Mouse (Mus musculus) ES-E14 (cell line): ENCODE measurements around the gene Ceacam15. TPM values are rescaled to one million over a fixed set of nuclear protein-coding genes. Genes with fewer than 3 reads are reported as not detected.
"Not testable (repeated sequence)": the region's sequence is repeated elsewhere in the genome, so short reads cannot be mapped to it uniquely, and the experiment has no call there.

Source experiments
- DNase-seq: peaks from one replicate; pipeline ENCODE4 v3.0.0-alpha.2; 2013; ENCODE audit warnings: low read depth, low spot score
- H3K27ac ChIP-seq: 2 replicates; pipeline ENCODE4 v1.5.1; 2012; ENCODE audit warnings: low read depth, mild to moderate bottlenecking, low read length, moderate library complexity, mixed read lengths; ENCODE audit not compliant: poor library complexity, insufficient read depth, severe bottlenecking
- H3K36me3 ChIP-seq: 2 replicates; pipeline ENCODE4 v1.6.1; 2012; ENCODE audit warnings: mild to moderate bottlenecking, low read length, moderate library complexity, mixed read lengths; ENCODE audit not compliant: control insufficient read depth, poor library complexity, insufficient read depth, severe bottlenecking
- H3K4me1 ChIP-seq, 2 experiments: fragments of 150-350 bp in 1 of 2; sonication (generic) in 1 of 2; 2 replicates each; pipeline ENCODE4 v1.6.1; 2012; ENCODE audit warnings: low read length in 2 of 2, mild to moderate bottlenecking in 1 of 2, mixed read lengths in 1 of 2; ENCODE audit not compliant: control insufficient read depth in 2 of 2, insufficient read depth in 2 of 2, poor library complexity in 1 of 2
- H3K4me3 ChIP-seq, 2 experiments: fragments of 150-350 bp in 1 of 2; sonication (generic) in 1 of 2; 2 replicates each; pipeline ENCODE4 v1.5.1; 2012; ENCODE audit warnings: low read length in 2 of 2, low read depth in 1 of 2, mild to moderate bottlenecking in 1 of 2, mixed read lengths in 1 of 2; ENCODE audit not compliant: insufficient read depth in 1 of 2, poor library complexity in 1 of 2, severe bottlenecking in 1 of 2
- H3K9ac ChIP-seq: 2 replicates; pipeline ENCODE4 v1.6.1; 2012; ENCODE audit warnings: low read depth, mild to moderate bottlenecking, low read length, mixed read lengths; ENCODE audit not compliant: poor library complexity, insufficient read depth, severe bottlenecking
- H3K9me3 ChIP-seq: fragments of 150-350 bp; sonication (generic); 2 replicates; pipeline ENCODE4 v1.6.1; 2012; ENCODE audit warnings: low read depth, mild to moderate bottlenecking, low read length; ENCODE audit not compliant: control insufficient read depth, insufficient read depth
- CHD2 ChIP-seq: IDR thresholded peaks from 2 replicates; pipeline ENCODE4 v1.6.1; 2014; ENCODE audit warnings: mild to moderate bottlenecking, low read depth, low read length, inconsistent platforms
- HCFC1 ChIP-seq: IDR thresholded peaks from 2 replicates; pipeline ENCODE4 v1.6.1; 2012; ENCODE audit warnings: low read length, inconsistent platforms, borderline replicate concordance; ENCODE audit not compliant: insufficient read depth
- MAFK ChIP-seq: IDR thresholded peaks from 2 replicates; pipeline ENCODE4 v1.6.1; 2014; ENCODE audit warnings: mild to moderate bottlenecking, low read depth, low read length, inconsistent platforms; ENCODE audit not compliant: insufficient read depth
- ZC3H11A ChIP-seq: IDR thresholded peaks from 2 replicates; pipeline ENCODE4 v1.6.1; 2012; ENCODE audit warnings: low read depth, mild to moderate bottlenecking, inconsistent platforms, low read length, borderline replicate concordance
- ZNF384 ChIP-seq: IDR thresholded peaks from 2 replicates; pipeline ENCODE4 v1.6.1; 2012; ENCODE audit warnings: low read depth, low read length, inconsistent platforms
- in situ Hi-C, 2 experiments: fragments of 600-800 bp; cut with MboI; formaldehyde crosslinking; loops; one replicate each; pipeline ENCODE4 v1.15.1; 2025; ENCODE audit warnings: low sequenced_read_pairs in 2 of 2, inconsistent platforms in 1 of 2; ENCODE audit not compliant: unreplicated experiment in 2 of 2
- total RNA-seq: library from RNA; depleted of rRNA; stranded (reverse); fragments of 300-350 nt; gene quantifications from 2 replicates; pipeline ENCODE4 v1.2.3, GENCODE M21; 2012; rRNA removed

Ceacam15 gene
- total RNA-seq = not detected in 2 replicates

DNA sequence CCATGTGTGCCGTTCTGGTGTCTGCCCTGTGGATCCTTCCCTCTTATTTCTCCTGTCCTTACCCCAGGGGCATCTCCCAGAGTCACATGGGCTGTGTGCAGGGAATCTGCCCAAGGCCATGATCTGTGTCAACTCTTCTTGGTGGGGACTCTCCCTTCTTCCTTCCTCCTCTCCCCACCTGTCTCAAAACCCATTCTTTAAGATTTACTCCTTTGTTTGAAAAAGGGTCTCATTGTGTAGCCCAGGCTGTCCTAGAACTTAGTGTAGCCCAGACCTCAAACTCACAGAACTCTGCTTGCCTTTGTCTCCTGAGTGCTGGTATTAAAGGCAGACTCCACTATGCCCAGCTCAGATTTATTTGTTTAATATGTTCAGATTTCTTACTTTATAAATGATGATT is at the start of gene Ceacam15:
Ceacam15 (minus strand) TSS at position 101 of the 400 bp plus-strand sequence.
- no peak within 1 kb of the TSS for H3K9ac ChIP-seq
- no peak within 1 kb of the TSS for H3K27ac ChIP-seq
- H3K4me3 ChIP-seq = no peak within 1 kb of the TSS
- no peaks in the 10 kb centered on the region for H3K36me3 ChIP-seq
- DNase-seq = no peak
- in situ Hi-C loops = no loop called here
- TF ChIP-seq HCFC1 (no peak), CHD2 (no peak), ZNF384 (no peak), ZC3H11A (no peak), MAFK (no peak)
- H3K9me3 ChIP-seq = no peaks in the 10 kb centered on the region
- H3K4me1 ChIP-seq = no peaks in the 10 kb centered on the region

GRCm38 (mm10) chr7:16722490-16722889 is 47.0 kb upstream of the Ceacam15 start:
- H3K9me3 ChIP-seq, H3K27ac ChIP-seq, H3K4me1 ChIP-seq, H3K4me3 ChIP-seq, in situ Hi-C loops, H3K36me3 ChIP-seq, H3K9ac ChIP-seq, DNase-seq: not testable (repeated sequence)

DNA sequence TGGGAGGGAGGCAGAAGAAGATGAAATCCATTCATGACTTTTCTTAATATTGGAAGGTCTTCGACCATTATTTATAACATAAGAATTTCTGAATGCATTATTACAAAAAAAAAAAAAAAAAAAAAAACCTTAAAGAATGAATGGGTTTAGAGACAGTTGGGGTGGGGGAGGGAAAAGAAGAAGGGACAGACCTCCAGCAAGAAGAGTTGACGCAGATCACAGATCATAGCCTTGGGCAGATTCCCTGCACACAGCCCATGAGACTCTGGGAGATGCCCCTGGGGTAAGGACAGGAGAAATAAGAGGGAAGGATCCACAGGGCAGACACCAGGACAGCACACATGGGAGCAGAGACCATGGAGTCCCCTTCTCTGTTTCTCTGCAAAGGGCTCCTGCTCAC is 46.1 kb upstream of the Ceacam15 start, which contains the start of gene Ceacam9:
Ceacam9 (plus strand) TSS at position 301 of the 400 bp plus-strand sequence.
- no peaks in the 10 kb centered on the region for H3K36me3 ChIP-seq
- H3K4me1 ChIP-seq = peaks cover 0 to 5% of the 10 kb centered on the region in 2 experiments; a peak in 1 of 4 replicates
- TF ChIP-seq MAFK = no peak
- no peak for TF ChIP-seq HCFC1
- DNase-seq = no peak
- no peak within 1 kb of the TSS for H3K4me3 ChIP-seq
- H3K27ac ChIP-seq = no peak within 1 kb of the TSS
- in situ Hi-C loops = no loop called here
- H3K9me3 ChIP-seq = no peaks in the 10 kb centered on the region
- no peak within 1 kb of the TSS for H3K9ac ChIP-seq

DNA sequence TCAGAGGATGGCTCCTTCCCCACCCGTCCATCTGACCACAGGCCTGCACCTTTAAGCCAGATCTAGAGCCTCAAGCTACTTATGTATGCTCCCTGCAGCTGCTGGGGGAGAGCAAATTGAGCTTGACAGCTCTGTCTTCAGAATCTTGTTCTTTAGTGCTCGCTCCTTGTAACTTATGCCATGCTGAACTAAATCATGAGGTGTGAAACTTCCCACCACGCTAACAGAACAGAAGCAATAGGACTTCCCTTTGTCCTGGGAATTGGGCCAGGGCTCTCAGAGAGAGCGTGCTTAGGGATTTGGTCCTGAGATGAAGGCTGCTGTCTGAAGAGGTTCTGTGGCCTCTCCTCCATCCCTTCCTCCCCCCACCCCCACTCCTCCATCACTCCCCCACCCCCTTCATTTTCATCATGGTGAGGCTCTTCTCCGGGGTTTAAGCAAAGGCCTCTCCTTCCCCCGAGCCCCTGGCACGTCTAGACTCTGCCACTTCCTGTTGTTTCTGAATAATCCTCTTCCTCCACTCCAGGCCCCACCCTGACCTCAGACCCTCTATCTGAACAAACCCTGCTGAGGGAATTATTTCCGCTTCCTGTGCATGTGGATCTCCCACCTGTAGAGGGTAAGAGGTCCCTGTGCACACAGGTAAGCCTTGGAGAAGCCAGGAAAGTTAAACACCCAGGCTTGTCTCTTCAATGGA is 41.1 kb upstream of the Ceacam15 start:
- Histone ChIP-seq H3K9ac (peak overlapping the region; percentile 73), H3K27ac (peak overlapping the region; percentile 62), H3K4me1 (peaks cover 0 to 12% of the 10 kb centered on the region in 2 experiments; a peak in 2 of 4 replicates), H3K4me3 (peak overlapping the region; percentile 56 to 62)
- H3K36me3 ChIP-seq, DNase-seq, in situ Hi-C loops, H3K9me3 ChIP-seq: not testable (repeated sequence)

GRCm38 (mm10) chr7:16712633-16713415 is 37.3 kb upstream of the Ceacam15 start:
- TF ChIP-seq HCFC1 (no peak), CHD2 (no peak), ZNF384 (no peak), ZC3H11A (no peak), MAFK (no peak)
- peak overlapping the region; percentile 73 for H3K9ac ChIP-seq
- H3K4me3 ChIP-seq = peak overlapping the region; percentile 45 to 55
- peaks cover 0 to 12% of the 10 kb centered on the region in 2 experiments; a peak in 2 of 4 replicates for H3K4me1 ChIP-seq
- no peaks in the 10 kb centered on the region for H3K36me3 ChIP-seq
- DNase-seq = peak; percentile 59
- in situ Hi-C loops = no loop called here
- H3K27ac ChIP-seq = peak overlapping the region; percentile 76
- no peaks in the 10 kb centered on the region for H3K9me3 ChIP-seq
